Mouse (Mus musculus): Measurements from ENCODE around the gene Psma7. TPM values are rescaled to one million over a fixed set of nuclear protein-coding genes. Genes with fewer than 3 reads are reported as not detected.
A peak's percentile ranks its signal among the peaks of the same experiment; 100 is the strongest.

Gene Psma7
- polyA plus RNA-seq, 1 experiment from 2014 or later, result 585 TPM

DNA sequence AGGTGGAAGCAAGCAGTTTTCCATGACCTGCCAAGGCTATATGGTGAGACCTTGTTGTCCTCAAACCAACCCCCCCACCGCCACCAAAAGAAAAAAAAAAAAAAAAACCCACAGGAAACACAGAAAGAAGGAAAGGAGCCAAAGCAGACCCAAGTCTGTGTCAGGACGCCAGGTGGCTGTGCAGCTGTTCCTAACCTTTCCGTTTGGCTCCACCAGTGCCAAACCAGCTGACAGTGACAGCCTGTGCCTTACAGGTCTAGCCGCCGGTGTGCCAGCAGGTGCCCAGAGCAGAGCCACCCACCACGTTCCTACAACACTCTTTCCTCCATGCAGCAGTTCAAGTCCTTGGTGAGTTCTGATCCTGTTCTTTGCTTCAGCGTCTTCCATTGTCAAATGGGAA lies 30.7 kb upstream of the Psma7 start:
- H3K4me3 ChIP-seq (ENCODE audit: low read depth, low read length), result no peak overlapping the region

DNA sequence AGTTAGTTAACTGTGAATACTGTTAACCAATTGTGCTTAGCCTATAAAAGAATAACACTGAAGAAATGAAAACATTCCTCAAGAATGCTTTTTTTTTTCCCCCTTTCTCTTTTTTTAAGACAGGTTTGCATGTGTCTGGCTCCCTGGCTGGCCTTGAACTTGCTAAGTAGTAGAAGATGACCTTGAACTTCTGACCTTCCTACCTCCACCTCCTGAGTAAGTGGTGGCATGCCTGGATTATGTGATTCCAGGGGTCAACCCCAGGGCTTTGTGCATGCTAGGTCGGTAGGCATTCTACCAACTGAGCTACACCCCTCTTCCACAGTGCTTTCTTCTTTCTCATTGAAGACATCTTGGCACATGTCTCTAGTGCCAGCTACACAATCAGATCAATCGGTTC lies 29.4 kb upstream of the Psma7 start:
- Histone ChIP-seq H3K4me1 (ENCODE audit: control insufficient read depth, insufficient read depth, low read length) (peaks cover 9% of the 10 kb centered on the region; the same call in 1 of the 2 replicates), H3K27ac (ENCODE audit: low read depth, low read length) (no peak overlapping the region), H3K9me3 (ENCODE audit: control insufficient read depth, low read length) (no peaks in the 10 kb centered on the region), H3K9ac (replicated peaks; ENCODE audit: low read depth, low read length) (no peak overlapping the region), H3K4me3 (ENCODE audit: low read depth, low read length) (no peak overlapping the region), H3K27me3 (ENCODE audit: control insufficient read depth, insufficient read depth, low read length) (no peaks in the 10 kb centered on the region), H3K36me3 (ENCODE audit: control insufficient read depth, insufficient read depth, low read length) (peaks cover 8% of the 10 kb centered on the region; the same call in 1 of the 2 replicates), H3K4me2 (ENCODE audit: low read depth, low read length) (no peak overlapping the region)
- 84% methylated on average over 2 of the region's 2 CpGs for WGBS
- no peak for ATAC-seq (ENCODE audit: low read depth)

More for the DNA sequence above, 30.7 kb upstream of the Psma7 start:
- H3K4me2 ChIP-seq (ENCODE audit: low read depth, low read length), result no peak overlapping the region
- no peaks in the 10 kb centered on the region for H3K9me3 ChIP-seq (ENCODE audit: control insufficient read depth, low read length)
- ATAC-seq (ENCODE audit: low read depth), result no peak
- WGBS, result 90% methylated on average over 7 of the region's 7 CpGs
- peaks cover 9% of the 10 kb centered on the region; the same call in 1 of the 2 replicates for H3K4me1 ChIP-seq (ENCODE audit: control insufficient read depth, insufficient read depth, low read length)
- H3K36me3 ChIP-seq (ENCODE audit: control insufficient read depth, insufficient read depth, low read length), result peaks cover under 1% of the 10 kb centered on the region; the same call in 1 of the 2 replicates
- H3K27me3 ChIP-seq (ENCODE audit: control insufficient read depth, insufficient read depth, low read length), result no peaks in the 10 kb centered on the region
- no peak overlapping the region for H3K9ac ChIP-seq (replicated peaks; ENCODE audit: low read depth, low read length)
- no peak overlapping the region for H3K27ac ChIP-seq (ENCODE audit: low read depth, low read length)

DNA sequence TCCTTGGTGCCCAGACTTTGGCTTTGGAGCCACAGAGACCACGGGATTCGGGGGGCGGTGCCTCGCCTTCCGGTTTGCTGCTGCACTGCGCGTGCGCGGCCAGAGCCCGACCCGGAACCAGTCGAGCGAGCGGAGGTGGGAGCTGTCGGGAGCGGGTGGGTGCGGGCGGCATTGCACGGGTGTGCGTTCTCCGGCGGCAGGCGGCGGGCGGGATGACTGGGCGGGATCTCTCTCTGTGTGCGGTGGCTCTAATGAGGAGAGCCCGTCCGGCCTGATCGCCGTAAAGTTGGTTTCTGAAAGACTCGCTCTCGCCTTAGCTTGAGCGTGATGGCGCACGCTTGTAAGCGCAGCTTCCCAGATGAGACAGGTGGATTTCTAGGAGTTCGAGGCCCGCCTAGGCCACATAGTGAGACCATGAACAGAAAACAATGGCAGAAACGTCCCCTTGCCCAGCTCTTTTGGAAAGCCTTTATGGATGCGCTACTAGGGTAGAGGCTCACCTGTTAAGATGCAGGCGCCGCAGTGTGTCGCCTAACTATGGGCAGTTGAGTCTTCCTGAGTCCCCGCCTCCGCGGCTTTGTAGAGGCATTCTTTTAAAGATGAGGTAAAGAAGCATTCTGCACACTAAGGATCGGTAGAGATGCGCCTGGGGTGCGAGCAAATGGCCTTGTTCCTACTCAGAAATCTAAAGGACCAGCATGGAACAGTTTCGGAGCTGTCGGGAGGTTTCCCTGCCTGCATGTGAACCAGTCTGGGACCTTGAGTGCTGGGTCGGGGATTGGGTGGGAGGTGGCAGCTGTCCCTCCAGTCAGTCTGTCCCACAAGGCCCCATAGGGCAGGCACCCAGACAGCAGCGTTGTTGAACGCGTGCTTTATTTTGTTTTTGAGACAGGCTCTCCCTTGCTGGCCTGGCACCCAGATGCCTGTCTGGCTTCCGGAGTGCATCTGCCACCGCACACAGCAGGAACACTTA lies 28.5 kb upstream of the Psma7 start, which contains the start of gene Mtg2:
Gene Mtg2 (plus strand): TSS at position 108 of the 973 bp plus-strand sequence.
- Histone ChIP-seq H3K36me3 (ENCODE audit: control insufficient read depth, insufficient read depth, low read length) (peaks cover 8% of the 10 kb centered on the region; the same call in 1 of the 2 replicates), H3K9me3 (ENCODE audit: control insufficient read depth, low read length) (no peaks in the 10 kb centered on the region), H3K27ac (ENCODE audit: low read depth, low read length) (peak within 1 kb of the TSS; percentile 86), H3K4me2 (ENCODE audit: low read depth, low read length) (peak within 1 kb of the TSS; percentile 73), H3K4me3 (ENCODE audit: low read depth, low read length) (peak within 1 kb of the TSS; percentile 68), H3K27me3 (ENCODE audit: control insufficient read depth, insufficient read depth, low read length) (no peaks in the 10 kb centered on the region), H3K9ac (replicated peaks; ENCODE audit: low read depth, low read length) (peak within 1 kb of the TSS; percentile 69), H3K4me1 (ENCODE audit: control insufficient read depth, insufficient read depth, low read length) (peaks cover 9% of the 10 kb centered on the region; the same call in 1 of the 2 replicates)
- ATAC-seq (ENCODE audit: low read depth), result peak; percentile 96
- 4% methylated on average over 58 of the region's 58 CpGs for WGBS

DNA sequence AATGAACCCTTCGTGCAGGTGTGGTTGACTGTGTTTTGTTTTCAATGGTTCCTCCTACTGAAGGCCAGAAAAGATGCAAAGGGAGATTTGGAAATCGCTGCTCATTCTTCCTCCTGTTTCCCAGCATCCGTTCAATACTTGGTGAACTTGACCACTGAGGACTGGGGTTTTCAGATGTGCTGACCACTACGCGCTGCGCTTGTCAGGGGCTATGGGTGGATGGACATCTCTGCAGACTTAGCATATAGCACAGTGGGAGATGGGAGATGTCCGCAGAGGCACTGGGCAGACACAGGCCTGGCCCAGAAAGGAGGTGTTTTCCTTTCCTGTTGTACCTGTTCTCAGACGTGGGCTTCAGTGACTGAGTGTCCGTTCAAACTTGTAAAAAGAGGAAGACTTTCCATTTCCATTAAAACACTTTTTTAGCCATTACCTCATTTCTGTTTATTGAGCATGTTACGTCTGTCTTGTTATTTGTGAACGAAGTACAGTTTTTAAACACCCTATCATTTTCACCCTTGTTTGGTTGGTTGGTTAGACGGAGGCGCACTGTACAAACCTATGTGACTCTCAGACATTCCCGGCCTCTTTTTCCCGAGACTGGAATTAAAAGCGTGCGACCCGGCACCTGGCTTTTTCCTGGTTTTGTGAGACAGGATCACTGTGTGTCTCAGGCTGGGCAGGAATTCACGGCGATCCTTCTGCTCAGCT lies 27.7 kb upstream of the Psma7 start:
- 35% methylated on average over 20 of the region's 20 CpGs for WGBS
- no peaks in the 10 kb centered on the region for H3K9me3 ChIP-seq (ENCODE audit: control insufficient read depth, low read length)

DNA sequence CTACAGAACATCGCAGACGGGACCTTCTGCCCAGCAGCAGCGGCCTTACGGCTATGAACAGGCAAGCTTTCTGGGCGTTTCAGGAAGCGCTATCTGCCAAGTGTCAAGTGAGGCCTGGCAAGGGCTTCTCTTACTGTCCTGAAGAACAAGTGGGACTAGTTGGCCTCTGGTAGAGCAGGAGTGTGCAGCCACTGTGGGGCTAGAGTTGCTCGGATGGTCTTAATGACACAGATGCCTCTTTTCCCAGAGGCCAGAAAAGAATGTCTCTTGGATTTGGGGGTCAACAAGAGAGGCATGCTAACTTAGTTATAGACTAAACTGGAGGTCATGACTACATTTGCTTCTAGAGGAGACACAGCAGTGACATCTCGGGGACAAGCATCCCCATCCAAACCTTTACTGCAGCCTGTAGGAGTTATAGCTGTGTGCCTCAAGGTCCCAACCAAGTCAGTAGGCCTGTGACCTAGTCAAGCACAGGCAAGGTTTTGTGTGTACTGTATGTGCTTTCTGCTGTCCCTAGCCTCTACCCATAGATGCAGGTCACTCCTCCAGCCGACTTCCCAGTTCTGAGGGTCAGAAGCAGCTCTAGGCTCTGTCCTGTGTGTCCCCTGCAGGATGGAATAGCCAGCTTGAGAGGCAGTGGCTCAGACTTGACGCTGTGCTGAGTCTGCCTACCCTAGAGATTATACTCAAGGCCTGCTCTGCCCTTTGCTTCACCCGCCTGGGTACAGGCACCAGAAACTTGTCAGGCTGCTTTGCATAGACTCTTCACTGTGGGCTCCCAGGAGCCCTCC lies 21.3 kb upstream of the Psma7 start:
- peaks cover 49% of the 10 kb centered on the region for H3K36me3 ChIP-seq (ENCODE audit: control insufficient read depth, insufficient read depth, low read length)
- WGBS, result 96% methylated on average over 11 of the region's 11 CpGs
- no peak overlapping the region for H3K27ac ChIP-seq (ENCODE audit: low read depth, low read length)
- ATAC-seq (ENCODE audit: low read depth), result no peak
- no peak overlapping the region for H3K9ac ChIP-seq (replicated peaks; ENCODE audit: low read depth, low read length)
- H3K4me1 ChIP-seq (ENCODE audit: control insufficient read depth, insufficient read depth, low read length), result no peaks in the 10 kb centered on the region
- H3K9me3 ChIP-seq (ENCODE audit: control insufficient read depth, low read length), result no peaks in the 10 kb centered on the region
- H3K4me3 ChIP-seq (ENCODE audit: low read depth, low read length), result no peak overlapping the region
- no peak overlapping the region for H3K4me2 ChIP-seq (ENCODE audit: low read depth, low read length)
- H3K27me3 ChIP-seq (ENCODE audit: control insufficient read depth, insufficient read depth, low read length), result no peaks in the 10 kb centered on the region

More for the DNA sequence above, 27.7 kb upstream of the Psma7 start:
- peak; percentile 71 for ATAC-seq (ENCODE audit: low read depth)
- Histone ChIP-seq H3K27ac (ENCODE audit: low read depth, low read length) (peak overlapping the region; percentile 86), H3K4me1 (ENCODE audit: control insufficient read depth, insufficient read depth, low read length) (peaks cover 9% of the 10 kb centered on the region; the same call in 1 of the 2 replicates), H3K27me3 (ENCODE audit: control insufficient read depth, insufficient read depth, low read length) (no peaks in the 10 kb centered on the region), H3K9ac (replicated peaks; ENCODE audit: low read depth, low read length) (peak overlapping the region; percentile 69), H3K4me2 (ENCODE audit: low read depth, low read length) (peak overlapping the region; percentile 73), H3K4me3 (ENCODE audit: low read depth, low read length) (peak overlapping the region; percentile 68), H3K36me3 (ENCODE audit: control insufficient read depth, insufficient read depth, low read length) (peaks cover 8% of the 10 kb centered on the region; the same call in 1 of the 2 replicates)

DNA sequence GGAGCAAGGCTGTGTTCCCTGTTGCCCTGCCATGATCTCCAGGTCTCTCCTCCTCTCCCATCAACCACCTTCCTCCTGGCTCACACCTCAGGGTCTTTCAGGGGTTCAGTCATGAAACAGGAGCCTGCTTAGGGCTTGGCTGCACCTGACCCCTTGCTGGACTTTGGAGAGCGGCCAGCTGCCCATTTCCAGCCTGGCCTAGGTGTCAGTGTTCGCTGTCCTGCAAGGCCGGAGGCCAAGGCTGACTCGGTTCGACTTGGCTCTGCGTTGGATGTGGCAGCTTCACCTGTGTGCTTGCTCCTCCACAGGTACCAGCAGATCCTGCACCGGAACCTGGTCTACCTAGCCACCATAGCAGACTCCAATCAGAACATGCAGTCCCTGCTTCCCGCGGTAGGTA lies 10.8 kb upstream of the Psma7 start:
- Histone ChIP-seq H3K27me3 (ENCODE audit: control insufficient read depth, insufficient read depth, low read length) (no peaks in the 10 kb centered on the region), H3K4me2 (ENCODE audit: low read depth, low read length) (no peak overlapping the region), H3K9ac (replicated peaks; ENCODE audit: low read depth, low read length) (no peak overlapping the region), H3K27ac (ENCODE audit: low read depth, low read length) (no peak overlapping the region), H3K4me1 (ENCODE audit: control insufficient read depth, insufficient read depth, low read length) (0 out of 2 replicates have a peak, but pooled peaks cover 3% of the 10 kb centered on the region), H3K36me3 (ENCODE audit: control insufficient read depth, insufficient read depth, low read length) (peaks cover 38% of the 10 kb centered on the region), H3K9me3 (ENCODE audit: control insufficient read depth, low read length) (no peaks in the 10 kb centered on the region), H3K4me3 (ENCODE audit: low read depth, low read length) (no peak overlapping the region)
- no peak for ATAC-seq (ENCODE audit: low read depth)
- 96% methylated on average over 9 of the region's 9 CpGs for WGBS

DNA sequence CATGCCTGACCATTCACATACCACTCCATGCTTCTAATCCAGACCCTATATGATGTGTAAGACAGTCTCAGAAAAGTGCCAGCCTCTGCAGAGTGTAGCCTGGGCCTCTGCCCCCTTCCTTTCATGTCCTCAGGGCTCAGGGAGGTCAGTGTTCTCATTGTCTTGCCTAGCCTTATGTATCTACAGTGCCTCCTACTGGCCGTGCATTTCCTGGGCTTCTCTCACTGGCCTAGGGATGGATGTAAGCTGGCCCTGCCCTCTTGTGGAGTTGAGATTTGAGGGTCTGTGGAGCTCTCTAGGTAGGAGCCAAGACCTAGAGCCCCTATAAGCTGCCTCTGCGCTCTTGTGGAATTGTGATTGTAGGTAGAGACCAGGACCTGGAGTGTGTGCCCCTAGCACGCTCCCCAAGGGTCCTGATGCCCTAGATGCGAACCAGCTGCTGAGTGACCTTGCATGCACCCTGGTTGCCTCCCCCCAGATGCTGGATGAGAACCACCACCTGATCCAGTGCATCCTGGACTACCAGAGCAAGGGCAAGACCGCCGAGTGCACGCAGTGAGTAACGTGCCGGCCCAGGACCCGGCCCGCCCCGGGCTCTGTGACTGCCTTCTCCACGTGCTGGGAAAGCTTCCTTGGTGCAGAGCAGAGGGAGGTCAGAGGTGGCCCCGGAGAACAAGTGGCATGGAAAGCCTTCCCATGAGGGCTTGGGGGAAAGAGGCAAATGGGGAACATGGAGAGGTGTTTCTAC lies 9.9 kb upstream of the Psma7 start:
- 0 out of 2 replicates have a peak, but pooled peaks cover 3% of the 10 kb centered on the region for H3K4me1 ChIP-seq (ENCODE audit: control insufficient read depth, insufficient read depth, low read length)
- 92% methylated on average over 14 of the region's 14 CpGs for WGBS

DNA sequence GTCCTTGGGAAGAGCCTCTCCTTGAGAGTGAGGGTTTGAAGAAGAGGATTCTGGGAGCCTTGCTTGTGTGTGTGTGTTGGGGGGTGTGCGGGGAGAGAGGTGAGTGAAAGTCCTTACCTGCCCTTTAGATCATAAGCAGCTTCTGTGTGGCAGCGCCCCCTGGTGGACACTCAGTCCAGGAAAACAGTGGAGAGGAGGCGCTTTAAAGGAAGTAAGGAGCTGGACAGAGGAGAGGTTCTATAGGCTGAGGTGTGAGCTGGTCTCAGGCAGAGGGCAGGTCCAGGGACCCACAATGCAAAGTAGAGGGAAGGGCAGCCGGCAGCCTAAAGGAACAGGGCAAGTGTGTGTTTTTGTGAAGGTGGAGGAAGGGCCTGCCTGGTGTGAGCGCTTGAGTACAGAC lies 8.8 kb upstream of the Psma7 start:
- Histone ChIP-seq H3K4me1 (ENCODE audit: control insufficient read depth, insufficient read depth, low read length) (0 out of 2 replicates have a peak, but pooled peaks cover 3% of the 10 kb centered on the region), H3K9me3 (ENCODE audit: control insufficient read depth, low read length) (no peaks in the 10 kb centered on the region), H3K4me3 (ENCODE audit: low read depth, low read length) (no peak overlapping the region), H3K27me3 (ENCODE audit: control insufficient read depth, insufficient read depth, low read length) (no peaks in the 10 kb centered on the region), H3K9ac (replicated peaks; ENCODE audit: low read depth, low read length) (no peak overlapping the region), H3K36me3 (ENCODE audit: control insufficient read depth, insufficient read depth, low read length) (peaks cover 18% of the 10 kb centered on the region), H3K27ac (ENCODE audit: low read depth, low read length) (no peak overlapping the region), H3K4me2 (ENCODE audit: low read depth, low read length) (no peak overlapping the region)
- ATAC-seq (ENCODE audit: low read depth), result peak; percentile 38; the same call in 1 of the 2 replicates
- WGBS, result 25% methylated on average over 5 of the region's 5 CpGs

More for the DNA sequence above, 9.9 kb upstream of the Psma7 start:
- Histone ChIP-seq H3K4me3 (ENCODE audit: low read depth, low read length) (no peak overlapping the region), H3K36me3 (ENCODE audit: control insufficient read depth, insufficient read depth, low read length) (peaks cover 29% of the 10 kb centered on the region), H3K27me3 (ENCODE audit: control insufficient read depth, insufficient read depth, low read length) (no peaks in the 10 kb centered on the region), H3K9ac (replicated peaks; ENCODE audit: low read depth, low read length) (no peak overlapping the region), H3K4me2 (ENCODE audit: low read depth, low read length) (no peak overlapping the region), H3K27ac (ENCODE audit: low read depth, low read length) (no peak overlapping the region), H3K9me3 (ENCODE audit: control insufficient read depth, low read length) (no peaks in the 10 kb centered on the region)
- ATAC-seq (ENCODE audit: low read depth), result no peak
